Mouse (Mus musculus) Muller cell, postnatal 12 days (primary cell): ENCODE measurements around the gene Tmem62.
"Not testable (repeated sequence)": the region's sequence is repeated elsewhere in the genome, so short reads cannot be mapped to it uniquely, and the experiment has no call there.

ENCODE experiments used
- DNase-seq: peaks from one replicate; pipeline ENCODE4 v3.0.0-alpha.2; 2015; ENCODE audit errors: inconsistent ontology term

Tmem62 gene

DNA sequence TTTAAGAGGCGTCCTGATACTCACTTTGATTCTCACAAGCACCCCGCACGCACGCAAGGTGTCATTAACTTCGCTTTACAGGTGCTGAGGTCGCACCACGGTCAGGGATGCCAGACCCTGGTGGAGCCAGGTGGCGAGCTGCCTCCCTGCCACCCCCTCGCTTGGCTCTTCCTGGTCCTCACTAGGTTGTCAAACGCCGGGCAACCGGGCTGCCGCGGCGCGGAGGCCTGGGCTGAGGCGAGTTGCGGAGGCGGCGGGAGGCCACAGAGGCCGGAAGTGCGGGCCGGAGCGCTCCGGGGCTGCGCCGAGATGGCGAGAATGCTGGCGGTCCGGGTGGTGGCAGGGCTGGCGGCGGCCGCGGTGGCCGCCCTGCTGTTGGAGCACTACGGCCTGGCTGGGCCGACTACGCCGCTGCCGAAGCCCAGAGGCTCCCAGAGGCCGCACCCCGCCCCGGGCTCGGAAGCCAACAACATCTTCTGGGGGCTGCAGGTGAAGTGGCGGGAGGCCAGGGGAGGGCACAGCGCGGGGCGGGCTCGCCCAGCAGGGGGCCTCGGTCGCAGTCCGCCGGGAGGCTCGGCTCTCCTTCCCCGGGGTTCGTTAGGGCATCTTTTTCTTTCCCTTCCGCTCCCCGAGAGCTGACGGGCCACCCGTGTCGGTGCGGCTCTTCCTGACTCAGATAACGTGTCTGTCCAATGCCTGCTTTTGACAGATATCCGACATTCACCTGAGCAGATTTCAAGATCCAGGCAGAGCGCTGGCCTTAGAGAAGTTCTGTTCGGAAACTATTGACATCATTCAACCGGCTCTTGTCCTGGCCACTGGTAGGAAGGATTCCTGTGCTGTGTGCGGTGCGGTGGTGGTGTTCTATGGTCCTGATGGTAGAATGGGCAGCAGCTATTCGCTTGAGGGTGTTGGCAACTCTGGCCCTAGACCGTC is at the start of gene Tmem62:
Tmem62 (plus strand) TSS at position 28 of the 936 bp plus-strand sequence.
- peak; percentile 81 for DNase-seq

DNA sequence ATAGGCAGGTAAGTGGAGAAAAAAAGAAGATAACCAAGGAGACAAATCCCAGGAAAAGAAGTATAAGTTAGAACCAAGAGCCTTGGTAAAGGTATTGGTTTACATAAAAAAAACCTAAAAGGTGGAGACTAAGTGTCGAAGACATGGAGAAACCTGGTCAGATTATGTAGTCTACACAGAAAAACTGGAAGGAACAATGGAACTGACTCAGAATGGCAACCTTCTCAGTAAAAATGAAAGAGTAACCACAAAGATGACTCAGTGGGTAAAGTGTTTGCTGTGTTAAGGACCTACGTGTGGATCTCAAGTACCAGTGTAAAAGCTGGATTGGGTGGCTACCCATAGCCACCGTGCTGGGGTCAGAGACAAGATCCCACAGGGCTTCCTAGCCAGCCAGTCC is 43.8 kb upstream of the Tmem62 start:
- no peak for DNase-seq

DNA sequence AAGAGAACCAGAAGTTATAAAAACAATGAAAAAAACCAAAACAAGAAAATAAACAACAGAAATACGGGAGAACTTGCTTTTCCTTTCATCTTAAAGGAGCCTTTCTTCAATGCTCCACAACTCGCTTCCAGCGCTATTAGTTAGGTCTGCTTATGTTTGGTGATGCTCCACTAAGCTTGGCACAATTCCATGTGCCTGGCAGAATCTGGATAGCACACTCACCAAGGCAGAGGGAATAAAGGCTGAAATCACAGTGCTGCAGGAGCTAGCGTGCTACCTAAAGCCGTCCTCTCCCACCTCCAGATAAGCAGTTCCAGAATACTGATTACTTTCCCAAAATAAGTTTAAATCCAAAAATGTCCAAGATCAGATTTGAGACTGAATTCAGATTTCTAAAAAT is 25.6 kb upstream of the Tmem62 start:
- DNase-seq, result peak; percentile 28

DNA sequence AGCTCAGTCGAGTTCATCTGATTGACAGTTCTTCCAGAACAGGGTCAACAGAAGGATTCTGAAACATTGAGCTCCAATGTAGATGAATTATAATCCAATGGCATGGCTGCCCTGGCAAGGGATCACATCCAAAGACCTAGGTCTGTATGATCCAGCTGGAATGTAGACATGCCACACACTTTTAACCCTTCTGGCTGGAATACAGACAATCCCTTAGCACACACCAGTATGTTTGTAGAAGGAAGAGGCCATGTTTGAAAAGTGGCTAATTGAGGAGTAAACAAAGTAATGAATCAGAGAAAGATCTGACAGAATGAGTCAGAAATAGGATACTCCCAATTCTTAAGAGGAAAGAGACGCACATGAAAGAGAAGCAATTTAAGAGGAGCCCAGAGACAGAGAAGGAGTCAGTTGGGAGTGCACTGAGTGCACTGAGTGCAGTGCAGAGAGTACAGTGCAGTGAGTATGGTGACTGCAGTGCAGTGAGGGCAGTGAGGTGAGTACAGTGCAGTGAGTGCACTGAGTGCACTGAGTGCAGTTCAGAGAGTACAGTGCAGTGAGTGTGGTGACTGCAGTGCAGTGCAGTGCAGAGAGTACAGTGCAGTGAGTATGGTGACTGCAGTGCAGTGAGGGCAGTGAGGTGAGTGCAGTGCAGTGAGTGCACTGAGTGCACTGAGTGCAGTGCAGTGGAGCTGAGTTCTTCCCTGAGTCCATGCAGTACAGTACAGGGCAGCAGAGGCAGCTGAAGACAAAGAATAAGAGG is 24.5 kb upstream of the Tmem62 start:
- no peak for DNase-seq

DNA sequence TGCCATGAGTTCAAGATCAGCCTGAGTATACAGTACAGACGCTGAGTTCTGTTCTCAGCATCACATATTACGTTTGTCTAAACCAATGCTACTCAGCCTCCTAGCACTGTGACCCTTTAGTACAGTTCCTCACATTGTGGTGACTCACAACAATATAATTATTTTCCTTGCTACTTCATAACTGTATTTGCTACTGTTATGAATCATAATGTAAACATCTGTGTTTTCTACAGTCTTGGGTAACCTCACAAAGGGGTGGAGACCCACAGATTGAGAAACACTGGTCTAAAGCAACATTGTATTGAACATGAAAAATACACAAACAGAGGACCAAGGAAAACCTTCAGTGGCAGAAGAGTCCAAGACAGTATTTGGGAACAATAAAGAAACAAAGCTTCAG is 17.5 kb upstream of the Tmem62 start:
- no peak for DNase-seq

DNA sequence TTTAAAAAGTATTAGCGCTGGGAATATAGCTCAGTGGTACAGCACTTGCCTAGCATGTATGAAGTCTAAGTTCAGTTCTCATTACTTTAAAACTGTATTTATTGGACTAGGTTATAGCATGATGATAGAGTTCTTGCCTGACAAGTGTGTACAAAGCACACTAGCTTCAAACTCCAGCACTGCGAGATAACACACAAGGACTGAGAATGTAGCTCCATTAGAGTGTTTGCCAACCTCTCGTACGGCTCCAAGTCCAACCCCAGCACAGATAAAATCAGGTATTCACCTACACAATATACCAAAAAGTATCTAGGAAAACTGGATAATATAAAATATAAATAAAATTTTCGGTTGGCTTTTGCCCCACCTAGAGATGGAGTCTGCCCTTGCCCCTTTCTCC is 17.0 kb upstream of the Tmem62 start:
- no peak for DNase-seq

DNA sequence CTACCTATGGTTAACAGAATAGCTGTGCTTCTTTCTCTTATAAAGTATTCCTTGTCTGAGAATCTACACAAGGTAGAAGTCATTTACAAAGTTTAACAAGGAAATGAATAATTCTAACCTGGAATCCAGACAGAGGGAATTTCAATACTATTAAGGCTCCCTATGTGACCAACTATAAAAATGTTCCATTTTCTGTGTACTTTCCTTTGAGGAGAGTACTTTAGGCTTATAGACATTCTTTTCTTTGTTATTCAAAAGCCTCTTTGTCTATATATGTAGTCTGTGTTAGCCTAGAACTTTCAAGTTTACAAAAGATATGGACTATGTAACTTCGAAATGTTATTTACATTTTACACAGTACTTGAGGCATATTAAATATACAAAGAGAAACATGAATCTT is 16.6 kb upstream of the Tmem62 start:
- no peak for DNase-seq

DNA sequence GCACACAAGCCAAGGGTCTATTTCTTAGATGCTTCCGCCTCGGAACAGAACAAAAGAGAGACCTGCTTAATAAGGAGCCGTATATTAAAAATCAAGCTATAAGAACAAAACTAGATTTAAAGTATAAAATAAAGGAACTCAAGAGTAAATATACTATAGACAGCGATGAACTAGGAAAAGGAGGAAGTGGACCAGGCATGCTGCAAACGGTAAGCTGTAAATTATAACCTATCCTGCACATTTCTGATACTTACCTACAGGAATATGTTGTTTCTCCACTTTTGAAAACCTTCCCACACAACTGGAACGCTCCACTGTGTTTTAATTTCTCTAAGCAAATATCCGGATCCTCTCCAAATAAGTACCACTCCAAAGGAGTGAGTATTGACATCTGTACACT is 13.7 kb upstream of the Tmem62 start:
- DNase-seq, result no peak

DNA sequence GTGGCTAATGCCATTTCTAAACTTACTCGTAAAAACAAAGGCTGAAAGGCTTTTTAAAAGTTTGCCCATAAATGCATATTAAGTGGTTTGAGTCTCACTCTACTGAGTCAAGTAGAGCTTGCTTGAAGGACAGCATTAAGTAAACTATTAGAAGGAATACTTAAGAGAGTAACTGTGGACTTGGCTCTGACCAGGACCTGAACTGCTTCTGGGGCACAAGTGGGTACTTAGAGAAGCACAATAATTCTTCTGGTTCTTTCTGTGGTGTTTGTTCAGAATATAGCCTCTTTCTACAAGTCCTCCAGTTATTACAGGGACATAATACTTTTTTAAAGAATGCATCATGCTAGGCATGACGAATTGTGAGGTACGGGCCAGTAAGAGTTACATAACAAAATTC is 11.3 kb upstream of the Tmem62 start:
- DNase-seq, result no peak

DNA sequence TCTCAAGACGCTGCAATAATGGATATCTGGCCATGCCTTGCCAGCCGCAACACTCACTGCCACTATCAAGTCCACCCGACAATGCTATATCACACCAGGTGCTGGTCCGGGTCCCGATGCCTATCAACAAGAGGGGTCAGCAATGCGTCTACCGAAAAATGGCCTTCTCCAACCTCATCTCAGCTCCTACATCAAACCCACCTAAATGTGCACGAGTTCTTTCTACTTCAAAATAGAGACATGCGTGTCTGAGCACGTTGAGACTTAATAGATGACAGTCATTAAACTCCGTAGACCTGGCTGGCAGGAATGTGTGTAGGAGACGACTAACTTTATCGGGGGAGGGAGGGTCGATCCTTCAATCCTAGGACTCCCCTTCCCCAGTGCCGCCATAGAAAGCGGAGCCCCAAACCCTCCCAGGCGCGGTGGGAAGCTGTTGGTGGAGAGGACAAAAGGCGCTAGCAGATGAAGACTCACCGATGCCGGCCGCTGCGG is 6.7 kb upstream of the Tmem62 start:
- no peak for DNase-seq

DNA sequence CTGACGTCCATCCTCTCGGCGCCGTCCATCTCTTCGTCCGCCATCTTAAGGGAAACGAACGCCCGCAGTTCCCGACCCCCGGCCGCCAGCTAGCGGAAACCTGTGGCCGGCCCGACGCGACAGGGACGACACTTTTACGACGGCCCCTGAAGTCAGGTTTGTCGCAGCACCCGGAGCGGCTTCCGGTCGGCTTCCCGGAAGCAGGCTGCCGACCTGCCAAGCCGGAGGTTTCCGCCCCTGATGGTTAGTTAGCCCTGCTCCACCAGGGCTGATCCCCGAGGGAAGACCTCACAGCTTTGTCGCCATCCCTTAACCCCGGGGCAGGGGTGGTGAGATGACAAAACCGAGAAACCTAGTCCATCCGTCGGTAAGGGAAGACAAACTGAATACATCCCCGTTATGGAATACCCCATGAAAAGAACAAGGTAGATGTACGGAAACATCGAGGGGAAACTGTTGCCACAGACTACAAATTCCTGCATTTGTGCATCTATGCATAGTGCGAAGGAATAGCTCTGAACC is 6.2 kb upstream of the Tmem62 start, which contains the start of gene Ubr1:
Ubr1 (minus strand) TSS at position 157 of the 522 bp plus-strand sequence.
- peak; percentile 88 for DNase-seq

DNA sequence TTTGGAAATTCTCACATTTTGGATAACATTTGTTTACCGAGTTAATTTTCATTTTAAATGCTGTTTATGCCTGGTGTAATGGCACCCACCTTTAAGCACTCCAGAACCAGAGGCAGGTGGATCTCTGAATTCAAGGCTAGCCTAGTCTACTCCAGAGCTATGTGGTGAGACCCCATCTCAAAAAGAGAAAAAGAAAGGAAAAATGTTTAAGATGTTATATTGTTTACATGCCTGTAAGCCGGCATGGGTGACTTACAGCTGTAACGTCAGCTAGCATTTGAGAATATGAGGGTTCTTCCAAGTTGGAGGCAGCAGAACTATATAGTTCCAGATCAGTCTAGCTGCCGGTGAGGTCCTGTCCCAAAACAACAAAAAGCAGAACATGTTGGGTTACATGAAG is 5.1 kb upstream of the Tmem62 start:
- DNase-seq, result no peak

DNA sequence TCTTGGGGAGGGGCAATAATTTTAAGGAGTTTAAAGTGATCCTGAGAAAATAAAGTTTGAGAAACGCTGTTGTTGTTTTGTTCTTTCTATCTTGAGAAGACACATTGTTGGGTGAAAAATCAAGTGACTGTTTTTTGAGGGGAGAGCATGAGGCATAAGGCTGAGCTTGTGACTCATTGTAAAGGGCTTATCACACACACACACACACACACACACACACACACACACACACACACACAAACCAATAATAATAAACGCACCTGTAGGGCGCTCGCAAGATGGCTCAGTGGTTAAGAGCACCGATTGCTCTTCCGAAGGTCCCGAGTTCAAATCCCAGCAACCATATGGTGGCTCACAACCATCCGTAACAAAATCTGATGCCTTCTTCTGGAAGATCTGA is 4.6 kb upstream of the Tmem62 start:
- DNase-seq, result not testable (repeated sequence)

DNA sequence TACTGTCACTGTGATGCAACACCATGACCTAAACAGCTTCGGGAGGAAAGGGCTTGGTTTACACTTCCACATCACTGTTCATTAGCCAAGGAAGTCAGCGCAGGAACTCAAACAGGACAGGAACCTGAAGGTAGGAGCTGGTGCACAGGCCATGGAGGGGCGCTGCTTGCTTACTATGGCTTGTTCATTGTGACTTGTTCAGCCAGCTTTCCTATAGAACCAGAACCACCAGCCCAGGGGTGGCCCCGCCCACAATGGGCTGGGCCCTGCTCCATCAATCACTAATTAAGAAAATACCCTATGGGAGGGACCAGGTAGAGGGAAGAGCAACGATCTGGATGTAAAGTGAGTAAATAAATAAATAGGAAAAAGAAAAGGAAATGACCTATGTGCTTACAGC is 3.9 kb upstream of the Tmem62 start:
- DNase-seq, result no peak

DNA sequence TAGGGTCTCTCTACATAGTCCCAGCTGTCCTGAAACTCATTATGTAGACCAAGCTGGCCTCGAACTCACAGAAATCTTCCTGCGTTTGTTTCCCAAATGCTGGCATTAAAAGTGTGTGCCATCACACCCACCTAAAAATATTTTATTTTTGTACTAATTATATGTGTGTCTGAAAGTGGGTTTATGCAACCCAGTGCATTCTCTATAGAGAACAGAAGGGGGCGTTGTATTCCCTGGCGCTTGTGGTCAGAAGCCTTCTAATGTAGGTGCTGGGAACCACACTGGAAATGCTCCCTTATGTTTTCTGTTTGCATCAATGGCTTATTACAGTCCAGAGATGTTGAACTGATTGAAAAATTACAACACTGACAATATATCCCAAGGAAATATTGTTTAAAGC is 509 bp upstream of the Tmem62 start:
- DNase-seq, result no peak

DNA sequence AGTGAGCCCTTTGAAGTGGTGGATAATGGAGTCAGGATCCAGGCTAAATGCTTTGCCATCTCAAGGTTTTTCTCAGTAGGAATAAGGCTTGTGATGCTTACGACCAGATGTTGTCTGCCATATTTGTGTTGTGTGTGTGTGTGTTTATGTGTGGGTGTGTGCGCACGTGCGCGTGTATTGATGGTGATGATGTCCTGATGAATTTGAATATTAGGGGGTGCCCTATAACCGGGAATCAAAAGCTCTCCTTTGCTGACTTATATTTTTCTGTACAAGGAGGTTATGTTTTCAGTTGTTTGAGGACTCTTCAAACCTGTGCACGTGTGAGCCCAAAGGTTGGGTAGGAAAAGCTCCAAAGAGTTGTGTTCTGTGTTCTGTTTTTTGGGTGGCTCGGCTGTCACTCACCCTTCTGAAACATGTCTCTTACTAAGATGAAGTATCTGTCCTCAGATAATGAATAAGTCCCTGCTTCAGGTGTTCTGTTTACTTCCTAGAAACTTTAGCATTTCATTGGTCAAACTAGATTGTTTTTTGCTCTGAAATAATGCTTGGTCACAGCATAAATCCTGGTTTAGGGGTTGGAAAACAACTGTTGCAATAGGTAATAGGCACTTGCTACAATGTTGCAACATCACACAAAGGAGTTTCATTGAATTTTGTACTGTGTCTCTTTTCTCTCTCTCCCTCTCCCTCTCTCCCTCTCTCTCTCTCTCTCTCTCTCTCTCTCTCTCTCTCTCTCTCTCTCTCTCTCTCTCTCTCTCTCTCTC is 1.3 kb downstream of the Tmem62 start:
- DNase-seq, result no peak

DNA sequence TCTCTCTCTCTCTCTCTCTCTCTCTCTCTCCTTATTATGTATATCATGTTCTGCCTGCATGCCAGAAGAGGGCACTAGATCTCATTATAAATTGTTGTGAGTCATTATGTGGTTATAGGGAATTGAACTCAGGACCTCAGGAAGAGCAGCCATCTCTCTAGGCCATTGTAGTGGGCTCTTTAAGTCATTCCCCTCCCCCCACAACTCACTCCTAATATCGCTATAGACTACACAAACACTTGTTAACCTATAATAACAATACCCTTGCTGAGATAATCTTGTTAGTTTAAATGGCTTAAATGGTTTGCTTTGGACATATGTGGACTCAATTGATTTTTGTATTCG is 1.8 kb downstream of the Tmem62 start:
- DNase-seq, result peak; percentile 47

DNA sequence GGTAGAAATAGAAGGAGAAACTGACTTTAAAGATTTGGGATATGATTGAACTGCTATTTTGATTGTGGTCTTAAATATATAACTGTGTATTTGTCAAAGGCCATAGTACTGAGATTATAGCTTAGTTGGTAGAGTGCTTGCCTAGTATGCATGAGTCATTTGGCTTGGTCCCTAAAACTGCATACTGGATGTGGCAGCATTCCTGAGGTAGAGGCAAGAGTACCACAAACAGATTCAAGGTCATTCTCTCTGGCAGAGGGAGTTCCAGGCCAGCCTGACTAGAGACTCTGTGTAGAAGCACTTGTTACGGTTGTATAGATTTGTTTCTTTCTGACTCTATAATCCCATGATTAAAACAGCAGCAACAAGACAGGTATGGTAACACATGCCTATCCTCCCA is 3.0 kb downstream of the Tmem62 start:
- DNase-seq, result peak; percentile 79

DNA sequence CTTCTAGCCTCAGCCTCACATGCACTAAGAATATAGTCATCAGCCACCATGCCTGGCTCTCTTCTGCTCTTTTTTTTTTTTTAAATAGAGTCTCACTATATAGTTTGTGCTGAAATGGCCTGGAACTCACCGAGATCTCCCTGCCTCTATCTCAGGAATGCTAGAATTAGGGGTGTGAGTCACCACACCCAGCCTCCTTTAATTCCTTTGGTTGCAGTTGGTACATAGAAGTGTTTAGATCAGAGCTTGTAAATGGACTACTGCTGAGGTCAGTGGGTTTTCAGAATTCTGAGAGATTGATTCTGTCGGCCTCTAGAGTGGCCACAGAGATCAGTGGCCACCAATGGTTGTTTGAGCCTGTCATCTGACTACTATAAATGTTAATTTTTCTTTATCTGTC is 4.0 kb downstream of the Tmem62 start:
- DNase-seq, result peak; percentile 69

DNA sequence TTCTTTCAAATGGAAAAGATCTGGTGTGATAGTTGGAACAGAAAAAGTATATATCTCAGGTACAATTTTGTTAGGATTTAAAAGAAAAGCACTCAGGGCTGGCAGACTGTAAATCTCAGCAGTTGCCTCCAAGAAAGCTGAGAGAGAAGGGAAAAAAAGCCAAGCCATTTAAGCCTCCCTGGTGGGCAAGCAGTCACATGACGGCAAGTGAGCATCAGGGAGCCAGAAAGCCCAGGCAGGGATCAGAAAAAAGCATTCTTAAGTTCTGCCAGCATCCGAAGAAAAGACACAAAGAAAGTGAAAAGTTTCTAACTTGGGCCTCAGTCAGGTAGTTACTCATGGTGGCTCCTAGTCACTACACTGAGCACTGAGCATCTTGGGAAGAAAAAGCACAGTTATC is 6.8 kb downstream of the Tmem62 start:
- DNase-seq, result no peak

DNA sequence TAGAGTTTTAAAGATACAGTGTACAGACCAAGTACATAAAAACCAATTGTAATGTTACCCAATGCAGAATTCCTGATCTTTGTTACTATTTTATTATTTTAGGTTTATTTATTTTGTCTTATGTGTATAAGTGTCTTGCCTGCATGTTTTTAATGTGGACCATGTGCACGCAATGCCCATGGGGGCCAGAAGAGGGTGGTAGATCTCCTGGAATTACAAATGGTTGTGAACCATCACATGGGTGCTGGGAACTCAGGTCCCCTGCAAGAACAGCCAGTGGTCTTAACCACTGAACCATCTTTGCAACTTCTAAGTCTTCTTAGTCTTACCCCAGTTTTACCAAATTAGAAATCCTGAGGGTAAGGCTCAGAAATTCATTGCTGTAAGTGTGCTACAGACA is 8.4 kb downstream of the Tmem62 start:
- no peak for DNase-seq

DNA sequence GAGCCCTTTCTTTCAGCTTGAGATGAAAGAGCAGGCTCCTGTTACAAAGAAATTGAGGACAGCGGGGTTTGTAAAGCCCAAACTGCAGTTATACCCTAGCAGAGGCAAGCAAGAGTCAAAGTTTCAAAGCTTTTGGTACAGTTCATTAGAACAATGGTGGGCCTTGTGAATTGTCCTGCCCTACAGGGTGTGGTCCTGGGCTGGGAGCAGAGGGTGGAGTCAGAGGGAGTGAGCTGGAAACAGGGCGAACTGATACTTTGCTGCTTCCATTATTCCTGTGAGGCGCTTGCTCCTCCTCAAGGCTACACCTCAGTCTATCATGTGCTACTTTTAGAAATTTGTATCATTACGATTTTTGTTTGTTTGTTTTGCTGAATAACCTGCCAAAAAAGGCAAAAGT is 14.4 kb downstream of the Tmem62 start:
- no peak for DNase-seq
